Mouse (Mus musculus): Measurements from ENCODE around the gene Shd.

- TF ChIP-seq POLR2A (IDR thresholded peaks at IDR 0.05; ENCODE audit: insufficient read depth, low read depth, low read length) (no peak), CTCF (IDR thresholded peaks at IDR 0.05; ENCODE audit: insufficient read depth, low read depth, low read length) (peak; percentile 92)
Observed at GRCm38 (mm10) chr17:56010681-56011080, 40.4 kb downstream of the Shd start.
